Mouse (Mus musculus) C2C12 (cell line): ENCODE results near the gene Pmfbp1. TPM values are rescaled to one million over a fixed set of nuclear protein-coding genes. Genes with fewer than 3 reads are reported as not detected.
A peak's percentile ranks its signal among the peaks of the same experiment; 100 is the strongest.

Experiments
- H3K27me3 ChIP-seq: one replicate; pipeline ENCODE4 v1.6.1; 2011; ENCODE audit not compliant: control insufficient read depth, insufficient read depth, insufficient read length
- H3K36me3 ChIP-seq: one replicate; pipeline ENCODE4 v1.6.1; 2011; ENCODE audit not compliant: control insufficient read depth, insufficient read depth
- H3K4me3 ChIP-seq: one replicate; pipeline ENCODE4 v1.5.1; 2011; ENCODE audit warnings: mild to moderate bottlenecking, control low read depth; ENCODE audit not compliant: poor library complexity, insufficient read depth, severe bottlenecking
- H3K79me2 ChIP-seq: one replicate; pipeline ENCODE4 v1.6.1; 2011; ENCODE audit not compliant: control insufficient read depth, insufficient read depth
- H3K79me3 ChIP-seq: one replicate; pipeline ENCODE4 v1.6.1; 2011; ENCODE audit warnings: low read depth, control low read depth
- H3ac ChIP-seq: one replicate; pipeline ENCODE3; 2011; ENCODE audit warnings: low read depth; ENCODE audit not compliant: control insufficient read depth, insufficient read length
- CEBPB ChIP-seq: IDR thresholded peaks from one replicate; pipeline ENCODE4 v1.6.1; 2011; ENCODE audit warnings: low read depth, mild to moderate bottlenecking, control low read depth, moderate library complexity
- CTCF ChIP-seq: IDR thresholded peaks from one replicate; pipeline ENCODE4 v1.5.1; 2011; ENCODE audit not compliant: control insufficient read depth, insufficient read depth, insufficient read length
- FOSL1 ChIP-seq: IDR thresholded peaks from one replicate; pipeline ENCODE4 v1.8.0; 2011; ENCODE audit warnings: mild to moderate bottlenecking, low read length; ENCODE audit not compliant: poor library complexity, insufficient read depth, severe bottlenecking
- MAX ChIP-seq: IDR thresholded peaks from one replicate; pipeline ENCODE4 v1.6.1; 2011; ENCODE audit warnings: mild to moderate bottlenecking, control low read depth
- MYOD1 ChIP-seq: IDR thresholded peaks from one replicate; pipeline ENCODE4 v1.6.1; 2011; ENCODE audit warnings: low read depth; ENCODE audit not compliant: control insufficient read depth, insufficient read length
- MYOG ChIP-seq: IDR thresholded peaks from one replicate; pipeline ENCODE4 v1.6.1; 2011; ENCODE audit not compliant: control insufficient read depth, insufficient read length; ENCODE audit errors: extremely low read depth
- USF1 ChIP-seq: IDR thresholded peaks from one replicate; pipeline ENCODE4 v1.6.1; 2011; ENCODE audit warnings: low read depth, mild to moderate bottlenecking, control low read depth, moderate library complexity
- polyA plus RNA-seq: library from polyadenylated mRNA; unstranded; fragments of >200 nt; fragmentation: generic; extraction: Trizol; gene quantifications from one replicate; pipeline ENCODE4 v1.2.1, GENCODE M21; 2012; ENCODE audit warnings: missing spikeins

Gene Pmfbp1
- polyA plus RNA-seq, 1 experiment: not detected

GRCm38 (mm10) chr8:109503566-109503965 is 9.7 kb downstream of the Pmfbp1 start:
- H3K79me2 ChIP-seq: no peaks in the 10 kb centered on the region
- peaks cover 7% of the 10 kb centered on the region for H3K27me3 ChIP-seq
- TF ChIP-seq CTCF: no peak
- no peak for TF ChIP-seq MYOG
- no peaks in the 10 kb centered on the region for H3K79me3 ChIP-seq
- H3K4me3 ChIP-seq: no peak overlapping the region
- H3ac ChIP-seq: no peak overlapping the region
- no peaks in the 10 kb centered on the region for H3K36me3 ChIP-seq

DNA sequence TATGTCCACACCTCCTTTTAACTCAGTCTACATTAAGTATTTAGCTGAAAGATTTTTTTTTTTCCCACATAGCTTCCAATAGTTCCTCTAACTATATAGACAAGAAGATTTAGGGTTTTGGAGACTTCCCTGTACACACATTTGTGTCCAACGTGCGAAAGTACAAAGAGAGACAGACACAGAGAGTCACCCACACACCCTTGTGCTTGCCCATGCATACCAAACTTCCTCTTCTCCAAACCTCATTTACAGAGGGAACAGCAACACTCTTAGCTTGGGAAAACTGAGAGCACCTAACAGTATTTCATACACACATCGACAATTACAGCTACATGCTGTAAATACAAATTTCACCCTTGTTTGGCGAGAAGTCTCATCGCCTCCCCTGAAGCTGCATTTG is 11.7 kb downstream of the Pmfbp1 start:
- H3ac ChIP-seq: no peak overlapping the region
- TF ChIP-seq CEBPB (no peak), MAX (no peak), USF1 (no peak), CTCF (no peak), FOSL1 (no peak), MYOD1 (no peak), MYOG (no peak)
- no peaks in the 10 kb centered on the region for H3K79me3 ChIP-seq
- H3K27me3 ChIP-seq: peaks cover 16% of the 10 kb centered on the region
- H3K79me2 ChIP-seq: no peaks in the 10 kb centered on the region
- H3K36me3 ChIP-seq: no peaks in the 10 kb centered on the region
- no peak overlapping the region for H3K4me3 ChIP-seq

- Histone ChIP-seq H3K79me3 (no peaks in the 10 kb centered on the region), H3K27me3 (peaks cover 16% of the 10 kb centered on the region), H3K4me3 (no peak overlapping the region), H3K36me3 (no peaks in the 10 kb centered on the region), H3ac (no peak overlapping the region), H3K79me2 (no peaks in the 10 kb centered on the region)
- no peak for TF ChIP-seq MYOG
- TF ChIP-seq MAX: no peak
- no peak for TF ChIP-seq MYOD1
- no peak for TF ChIP-seq USF1
- TF ChIP-seq CEBPB: no peak
- TF ChIP-seq CTCF: no peak
Observed at GRCm38 (mm10) chr8:109524008-109524407, 30.2 kb downstream of the Pmfbp1 start.

- no peaks in the 10 kb centered on the region for H3K79me3 ChIP-seq
- H3K27me3 ChIP-seq: peaks cover 25% of the 10 kb centered on the region
- no peak overlapping the region for H3ac ChIP-seq
- TF ChIP-seq CEBPB (no peak), MYOD1 (no peak), CTCF (no peak), MAX (no peak)
- no peaks in the 10 kb centered on the region for H3K79me2 ChIP-seq
- no peaks in the 10 kb centered on the region for H3K36me3 ChIP-seq
- H3K4me3 ChIP-seq: no peak overlapping the region
Observed at GRCm38 (mm10) chr8:109535140-109535990, 41.5 kb downstream of the Pmfbp1 start.

DNA sequence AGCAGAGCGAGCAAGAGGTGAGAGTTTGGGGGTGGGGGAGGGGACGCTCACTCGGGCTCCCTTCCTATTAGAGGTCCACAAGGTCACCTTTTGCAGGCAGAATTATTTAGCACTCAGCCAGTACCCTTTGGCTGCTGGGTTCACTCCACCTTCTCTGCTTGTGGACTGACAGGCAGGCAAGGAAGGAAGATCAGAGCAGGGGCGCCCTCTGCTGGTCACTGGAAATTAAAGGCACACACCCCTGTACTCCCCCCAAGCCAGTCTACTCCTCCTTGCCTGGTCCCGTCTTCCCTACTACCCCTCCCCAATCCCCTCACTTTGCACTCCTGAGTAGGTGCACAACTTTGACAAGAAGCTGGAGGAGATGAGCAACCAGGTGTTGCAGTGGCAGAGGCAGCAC is 42.9 kb downstream of the Pmfbp1 start:
- Histone ChIP-seq H3K4me3 (no peak overlapping the region), H3K36me3 (no peaks in the 10 kb centered on the region), H3K79me2 (no peaks in the 10 kb centered on the region), H3ac (no peak overlapping the region), H3K79me3 (no peaks in the 10 kb centered on the region), H3K27me3 (peaks cover 20% of the 10 kb centered on the region)
- no peak for TF ChIP-seq MAX
- TF ChIP-seq MYOG: no peak
- TF ChIP-seq CTCF: peak; percentile 71

DNA sequence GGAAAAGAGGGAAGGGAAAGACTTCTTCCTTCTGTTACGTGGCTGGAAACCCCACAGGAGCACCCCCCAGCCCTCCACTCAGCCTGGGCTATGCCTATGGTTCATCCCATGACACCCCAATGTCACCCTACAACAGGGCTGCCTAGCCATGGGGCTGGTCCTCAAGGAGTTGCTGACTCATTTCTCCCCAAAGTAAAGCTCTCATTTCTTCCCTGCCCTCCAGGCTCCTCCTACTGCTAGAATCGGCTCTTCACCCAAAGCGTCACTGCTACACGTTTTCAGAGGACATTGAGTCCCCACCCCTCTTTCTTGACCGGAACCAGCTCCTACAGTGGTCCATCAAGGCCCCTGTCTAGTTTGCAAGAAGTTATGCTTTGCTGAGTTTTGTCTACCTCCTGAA is 48.3 kb downstream of the Pmfbp1 start:
- Histone ChIP-seq H3K27me3 (peaks cover 11% of the 10 kb centered on the region), H3K79me2 (no peaks in the 10 kb centered on the region), H3ac (no peak overlapping the region), H3K36me3 (peaks cover under 1% of the 10 kb centered on the region), H3K79me3 (no peaks in the 10 kb centered on the region), H3K4me3 (no peak overlapping the region)
- TF ChIP-seq MYOG (no peak), MAX (no peak), FOSL1 (no peak), USF1 (no peak)
